Comparison of ENCODE assay signal across 24 mouse cellular contexts in genomic region chr7:45105491-45105890, GRCm38 (mm10). TPM values are rescaled to one million over a fixed set of nuclear protein-coding genes. Genes with fewer than 3 reads are reported as not detected.
"Had no signal": no experiment of that assay in that cellular context is flagged by ENCODE, and none has a peak within 500 bp of the region (broad histone marks: within the 10 kb centered on the region; RNA-seq: fewer than 3 reads in every experiment).

No protein-coding gene starts in this region.

- H3K27me3 ChIP-seq: liver, embryonic 13.5 days had no signal

- H3K36me3 ChIP-seq: liver, embryonic 13.5 days had no signal

- DNase-seq: kidney, adult 18-20 months; kidney, adult 9 months; kidney, postnatal 14 days; layer of hippocampus, adult 9-11 months; liver, embryonic 13.5 days; lung, embryonic 14.5 days; midbrain, embryonic 14.5 days; right cerebral cortex, adult 18-20 months; right cerebral cortex, postnatal 14 days; thymus, adult 2 months; thymus, postnatal 14 days; thymus, postnatal 4 days had no signal

- ATAC-seq: lung, postnatal 0 days had no signal

- H3K4me3 ChIP-seq: layer of hippocampus, adult 2 months; liver, embryonic 13.5 days had no signal

- H3K9ac ChIP-seq: liver, embryonic 13.5 days; lung, embryonic 14.5 days had no signal

- H3K27ac ChIP-seq: layer of hippocampus, adult 2 months; liver, embryonic 13.5 days; macrophage had no signal

- H3K4me2 ChIP-seq: liver, embryonic 13.5 days; lung, embryonic 14.5 days had no signal

- H3K9me3 ChIP-seq: liver, embryonic 13.5 days had no signal

RNA-seq across cellular contexts. Expression of gene Gm45713, which starts 30.5 kb away (rescaled TPM):
- total RNA-seq: layer of hippocampus, adult 2 months; layer of hippocampus, postnatal 25 days; left cerebral cortex, adult 18-20 months; left cerebral cortex, postnatal 25 days; liver, adult 2 months; megakaryocyte, adult 5-6 weeks had no signal
- polyA plus RNA-seq: kidney, embryonic 16.5 days; liver, adult 2 months; liver, embryonic 16.5 days; macrophage; neural tube, embryonic 14.5 days; stomach, embryonic 16.5 days had no signal
